Mouse (Mus musculus): Measurements from ENCODE around the gene Gramd1b. TPM values are rescaled to one million over a fixed set of nuclear protein-coding genes. Genes with fewer than 3 reads are reported as not detected.

The Gramd1b gene
- polyA plus RNA-seq, 1 experiment from 2014 or later, result 3.0 TPM

- peaks cover 10% of the 10 kb centered on the region for H3K27me3 ChIP-seq (replicated peaks)
- H3K9ac ChIP-seq, result no peak within 1 kb of the TSS
- no peaks in the 10 kb centered on the region for H3K36me3 ChIP-seq
- H3K9me3 ChIP-seq, result no peaks in the 10 kb centered on the region
- WGBS, result under 1% methylated on average over 40 of the region's 42 CpGs
- ATAC-seq, result peak; percentile 85
- no peak within 1 kb of the TSS for H3K27ac ChIP-seq
- H3K4me2 ChIP-seq (replicated peaks), result peak within 1 kb of the TSS; percentile 70
- H3K4me1 ChIP-seq (replicated peaks), result peaks cover 7% of the 10 kb centered on the region
- H3K4me3 ChIP-seq (replicated peaks), result peak within 1 kb of the TSS; percentile 30
Measured at GRCm38 (mm10) chr9:40269103-40269861, 261.9 kb downstream of the Gramd1b start, which contains the start of gene Scn3b. Gene Scn3b, plus strand, starts transcription at chr9:40269217.

- no peak overlapping the region for H3K9ac ChIP-seq
- H3K27ac ChIP-seq, result no peak overlapping the region
- H3K27me3 ChIP-seq (replicated peaks), result peaks cover 10% of the 10 kb centered on the region
- peak; percentile 50 for ATAC-seq
- H3K4me1 ChIP-seq (replicated peaks), result peaks cover 7% of the 10 kb centered on the region
- no peaks in the 10 kb centered on the region for H3K36me3 ChIP-seq
- no peaks in the 10 kb centered on the region for H3K9me3 ChIP-seq
- WGBS, result 4% methylated on average over 4 of the region's 4 CpGs
- H3K4me3 ChIP-seq (replicated peaks), result peak overlapping the region; percentile 30
- H3K4me2 ChIP-seq (replicated peaks), result peak overlapping the region; percentile 70
Measured at GRCm38 (mm10) chr9:40268748-40269102, 262.5 kb downstream of the Gramd1b start.

GRCm38 (mm10) chr9:40268040-40268747, 263.0 kb downstream of the Gramd1b start:
- 10% methylated on average over 21 of the region's 21 CpGs for WGBS
- no peaks in the 10 kb centered on the region for H3K9me3 ChIP-seq
- H3K4me2 ChIP-seq (replicated peaks), result peak overlapping the region; percentile 70
- no peak for ATAC-seq
- no peak overlapping the region for H3K4me3 ChIP-seq (replicated peaks)
- no peak overlapping the region for H3K9ac ChIP-seq
- H3K36me3 ChIP-seq, result no peaks in the 10 kb centered on the region
- H3K27me3 ChIP-seq (replicated peaks), result peaks cover 10% of the 10 kb centered on the region
- peaks cover 7% of the 10 kb centered on the region for H3K4me1 ChIP-seq (replicated peaks)
- H3K27ac ChIP-seq, result no peak overlapping the region

GRCm38 (mm10) chr9:40263874-40264273, 267.3 kb downstream of the Gramd1b start:
- H3K27ac ChIP-seq, result no peak overlapping the region
- no peak overlapping the region for H3K4me3 ChIP-seq (replicated peaks)
- H3K36me3 ChIP-seq, result no peaks in the 10 kb centered on the region
- H3K9ac ChIP-seq, result no peak overlapping the region
- WGBS, result 71% methylated on average over 6 of the region's 6 CpGs
- H3K4me2 ChIP-seq (replicated peaks), result no peak overlapping the region
- peaks cover under 1% of the 10 kb centered on the region for H3K4me1 ChIP-seq (replicated peaks)
- H3K27me3 ChIP-seq (replicated peaks), result peaks cover 4% of the 10 kb centered on the region; the same call in 1 of the 2 replicates
- no peak for ATAC-seq
- no peaks in the 10 kb centered on the region for H3K9me3 ChIP-seq

GRCm38 (mm10) chr9:40252459-40252858, 278.7 kb downstream of the Gramd1b start:
- H3K9ac ChIP-seq, result no peak overlapping the region
- H3K4me3 ChIP-seq (replicated peaks), result no peak overlapping the region
- no peaks in the 10 kb centered on the region for H3K9me3 ChIP-seq
- H3K27me3 ChIP-seq (replicated peaks), result no peaks in the 10 kb centered on the region
- no peaks in the 10 kb centered on the region for H3K4me1 ChIP-seq (replicated peaks)
- no peak for ATAC-seq
- WGBS, result 51% methylated on average over 3 of the region's 3 CpGs
- no peak overlapping the region for H3K27ac ChIP-seq
- H3K36me3 ChIP-seq, result no peaks in the 10 kb centered on the region
- no peak overlapping the region for H3K4me2 ChIP-seq (replicated peaks)

- Histone ChIP-seq H3K4me3 (replicated peaks) (no peak overlapping the region), H3K27me3 (replicated peaks) (no peaks in the 10 kb centered on the region), H3K36me3 (no peaks in the 10 kb centered on the region), H3K4me2 (replicated peaks) (no peak overlapping the region), H3K27ac (no peak overlapping the region), H3K9me3 (no peaks in the 10 kb centered on the region), H3K9ac (no peak overlapping the region), H3K4me1 (replicated peaks) (peaks cover 5% of the 10 kb centered on the region; the same call in 1 of the 2 replicates)
- WGBS, result 62% methylated on average over 1 of the region's 1 CpGs
- ATAC-seq, result no peak
Measured at GRCm38 (mm10) chr9:40249106-40249505, 282.1 kb downstream of the Gramd1b start.

GRCm38 (mm10) chr9:40246702-40247101, 284.5 kb downstream of the Gramd1b start:
- Histone ChIP-seq H3K4me2 (replicated peaks) (no peak overlapping the region), H3K4me3 (replicated peaks) (no peak overlapping the region), H3K9ac (no peak overlapping the region), H3K4me1 (replicated peaks) (peaks cover 5% of the 10 kb centered on the region; the same call in 1 of the 2 replicates), H3K27ac (no peak overlapping the region), H3K9me3 (no peaks in the 10 kb centered on the region), H3K36me3 (no peaks in the 10 kb centered on the region), H3K27me3 (replicated peaks) (no peaks in the 10 kb centered on the region)
- WGBS, result 78% methylated on average over 6 of the region's 6 CpGs
- ATAC-seq, result no peak

GRCm38 (mm10) chr9:40245974-40246665, 285.1 kb downstream of the Gramd1b start:
- Histone ChIP-seq H3K36me3 (no peaks in the 10 kb centered on the region), H3K4me2 (replicated peaks) (no peak overlapping the region), H3K27ac (no peak overlapping the region), H3K27me3 (replicated peaks) (no peaks in the 10 kb centered on the region), H3K9ac (no peak overlapping the region), H3K9me3 (no peaks in the 10 kb centered on the region), H3K4me3 (replicated peaks) (no peak overlapping the region), H3K4me1 (replicated peaks) (peaks cover 9% of the 10 kb centered on the region)
- WGBS, result 82% methylated on average over 7 of the region's 7 CpGs
- no peak for ATAC-seq

- Histone ChIP-seq H3K4me3 (replicated peaks) (no peak overlapping the region), H3K27ac (no peak overlapping the region), H3K27me3 (replicated peaks) (no peaks in the 10 kb centered on the region; the same call in 1 of the 2 replicates), H3K4me1 (replicated peaks) (peaks cover 9% of the 10 kb centered on the region), H3K9ac (no peak overlapping the region), H3K9me3 (no peaks in the 10 kb centered on the region), H3K36me3 (no peaks in the 10 kb centered on the region), H3K4me2 (replicated peaks) (no peak overlapping the region)
- ATAC-seq, result no peak
- WGBS, result 55% methylated on average over 9 of the region's 9 CpGs
Measured at GRCm38 (mm10) chr9:40245466-40245865, 285.7 kb downstream of the Gramd1b start.

Other genes starting within 250 kb of the Gramd1b start
- not detected in 2 replicates for gene Gm21915, start 139.2 kb upstream of the Gramd1b start, polyA plus RNA-seq (2015; fragmentation: Nextera tagmentation; extraction: Ambion mirVana)
- gene Clmp, start 154.6 kb upstream of the Gramd1b start, polyA plus RNA-seq (2015; fragmentation: Nextera tagmentation; extraction: Ambion mirVana), result 25.6 and 26.7 TPM in 2 replicates

Data from intestine, embryonic 15.5 days (tissue).